Comparison of ENCODE assay signal across 19 mouse cellular contexts in genomic region chr10:118588198-118588597, GRCm38 (mm10).
DNase-seq lines count a peak whose midpoint lies in the region; ATAC-seq and TF ChIP-seq lines count a peak whose summit lies in the region.
"Had no signal": no experiment of that assay in that cellular context is flagged by ENCODE, and none has a peak within 500 bp of the region (broad histone marks: within the 10 kb centered on the region; RNA-seq: fewer than 3 reads in every experiment).

No protein-coding gene starts in this region.

- ATAC-seq in activated CD4-positive, CD25-positive, alpha-beta regulatory T cell, adult 4 months: peak; percentile 36
- peak; percentile 40 for ATAC-seq in megakaryocyte progenitor cell, adult 5-6 weeks (replicated peaks; ENCODE audit: poor library complexity)
- ATAC-seq: forebrain, embryonic 14.5 days; intestine, embryonic 16.5 days had no signal

- TF ChIP-seq CTCF in gastrocnemius, adult 2 months (IDR thresholded peaks at IDR 0.05): no peak

- DNase-seq in gastrocnemius, adult 2 months: peak; percentile 30
- DNase-seq in gastrocnemius, postnatal 4 days (ENCODE audit: low spot score in 2 of 2): no peak
- no peak for DNase-seq in thymus, postnatal 25 days
- no peak for DNase-seq in right cerebral cortex, postnatal 14 days
- no peak for DNase-seq in thymus, postnatal 10 days (ENCODE audit: low spot score in 2 of 2)
- DNase-seq: adrenal gland, postnatal 14 days; cerebellum, adult 11-12 months; cerebellum, adult 9-10 months; cerebellum, postnatal 25 days; gastrocnemius, postnatal 10 days had no signal

- intact Hi-C loops in gastrocnemius, adult 2 months (cut with DNase I): no loop called here

- no peak overlapping the region for H3K4me3 ChIP-seq in gastrocnemius, adult 2 months
- H3K4me3 ChIP-seq: embryonic facial prominence, embryonic 10.5 days; heart, embryonic 10.5 days; heart, embryonic 15.5 days; hindbrain, embryonic 10.5 days had no signal

- H3K27ac ChIP-seq in gastrocnemius, adult 2 months: no peak overlapping the region
- H3K27ac ChIP-seq: embryonic facial prominence, embryonic 10.5 days; heart, embryonic 10.5 days; heart, embryonic 15.5 days; hindbrain, embryonic 10.5 days; hindbrain, embryonic 14.5 days had no signal
